Mouse (Mus musculus) layer of hippocampus, postnatal 10 days (tissue): ENCODE data around the gene Spin1. TPM values are rescaled to one million over a fixed set of nuclear protein-coding genes. Genes with fewer than 3 reads are reported as not detected.
"Not testable (repeated sequence)": the region's sequence is repeated elsewhere in the genome, so short reads cannot be mapped to it uniquely, and the experiment has no call there.

Experiments used
- DNase-seq, 2 experiments: peaks; one replicate each; pipeline ENCODE4 v3.0.0; 2021; ENCODE audit warnings: low spot score in 2 of 2
- long read RNA-seq: library from polyadenylated mRNA; stranded (forward); transcript quantifications from one replicate; pipeline ENCODE4 v2.0.0, GENCODE M21; 2023
- total RNA-seq, 2 experiments: library from RNA; stranded (reverse); gene quantifications; 2 replicates each; pipeline ENCODE4 v1.2.3; 2021

The Spin1 gene
- 100 to 1,000 TPM; 180 to 193 TPM for total RNA-seq
- long read RNA-seq, full-length matches to known transcripts = 74 of 120 reads
- long read RNA-seq, partial matches to known transcripts = 3 of 120 reads
- long read RNA-seq, other reads (novel, unspliced or antisense) = 43 of 120 reads

DNA sequence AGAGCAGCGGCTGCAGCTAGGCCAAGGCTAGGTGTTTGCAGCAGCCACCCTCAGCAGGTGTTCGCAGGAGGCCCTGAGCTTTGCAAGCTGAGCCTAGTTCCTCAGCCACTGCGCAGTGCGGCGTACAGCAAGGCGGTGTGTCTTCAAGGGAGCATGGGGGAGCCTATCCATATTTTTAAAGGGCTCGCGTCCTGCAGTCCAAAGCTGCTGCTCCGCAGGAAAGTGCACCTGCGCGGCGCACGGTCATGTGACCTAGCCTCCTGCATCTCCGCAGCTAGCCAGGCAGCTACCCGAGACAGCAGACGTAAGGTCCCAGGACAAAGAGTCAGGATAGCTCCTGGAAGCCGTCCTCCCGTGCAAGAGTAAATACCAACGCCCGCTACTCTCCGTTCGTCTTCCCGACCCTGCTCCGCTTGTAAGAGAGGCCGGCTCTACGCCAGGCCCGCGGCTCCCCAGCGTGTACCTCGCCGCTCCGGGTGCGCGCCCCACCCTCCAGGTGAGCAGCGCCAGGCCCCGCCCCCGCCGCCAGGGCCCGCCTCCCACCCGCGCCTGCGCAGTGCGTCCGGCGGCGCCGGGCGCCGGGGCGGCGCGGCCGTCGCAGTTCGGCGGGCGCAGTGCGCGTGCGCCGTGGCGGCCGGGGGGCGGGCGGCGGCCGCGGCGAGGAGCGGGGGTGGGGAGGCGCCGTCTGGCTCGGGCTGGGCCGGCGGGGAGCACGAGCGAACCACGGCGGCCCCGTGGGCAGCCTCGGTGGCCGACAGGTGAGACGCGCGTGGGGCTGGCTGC lies at the start of gene Spin1:
Gene Spin1, plus strand, starts transcription at position 648 of the 783 bp plus-strand sequence.
- peak; percentile 81 to 89 for DNase-seq

DNA sequence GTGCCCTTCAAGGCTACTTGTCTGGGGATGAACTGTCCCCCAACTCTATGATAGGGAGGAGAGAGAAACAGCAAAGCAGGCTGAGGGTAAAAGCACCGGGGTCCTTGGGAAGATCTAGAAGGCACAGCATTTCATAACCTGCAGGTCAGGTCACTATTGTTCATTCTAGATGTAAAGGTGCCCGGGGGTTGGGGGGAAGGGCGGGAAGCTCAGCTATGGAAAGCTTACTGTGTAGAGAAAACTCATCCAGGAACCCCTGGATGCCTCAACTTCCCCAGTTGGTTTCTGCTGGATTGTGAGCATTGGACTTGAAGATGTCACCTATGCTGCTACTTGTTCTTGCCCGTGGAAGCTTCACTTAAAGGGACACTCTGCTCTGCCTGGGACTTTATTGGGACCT lies 49.7 kb upstream of the Spin1 start:
- DNase-seq = no peak

DNA sequence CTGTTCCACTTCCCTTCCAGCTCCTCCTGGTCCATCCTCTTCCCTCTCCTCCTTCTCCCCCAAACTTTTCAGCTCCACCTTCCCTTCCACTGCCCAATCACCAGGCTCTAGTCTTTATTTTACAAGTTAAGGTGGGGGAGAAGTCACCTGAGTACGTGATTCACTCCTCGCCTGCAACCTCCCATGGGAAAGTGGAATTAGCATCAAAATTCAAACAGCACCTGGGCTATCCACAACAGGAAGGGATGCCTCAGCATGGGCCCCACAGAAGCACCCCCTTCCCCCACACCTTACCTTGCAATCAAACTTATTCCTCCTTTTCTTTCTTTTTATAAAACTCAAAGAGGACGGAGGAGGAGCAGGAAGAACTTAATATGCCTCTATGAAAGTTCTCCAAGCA lies 48.3 kb upstream of the Spin1 start:
- DNase-seq = no peak

GRCm38 (mm10) chr13:51063024-51063423 lies 37.7 kb upstream of the Spin1 start:
- DNase-seq = no peak

DNA sequence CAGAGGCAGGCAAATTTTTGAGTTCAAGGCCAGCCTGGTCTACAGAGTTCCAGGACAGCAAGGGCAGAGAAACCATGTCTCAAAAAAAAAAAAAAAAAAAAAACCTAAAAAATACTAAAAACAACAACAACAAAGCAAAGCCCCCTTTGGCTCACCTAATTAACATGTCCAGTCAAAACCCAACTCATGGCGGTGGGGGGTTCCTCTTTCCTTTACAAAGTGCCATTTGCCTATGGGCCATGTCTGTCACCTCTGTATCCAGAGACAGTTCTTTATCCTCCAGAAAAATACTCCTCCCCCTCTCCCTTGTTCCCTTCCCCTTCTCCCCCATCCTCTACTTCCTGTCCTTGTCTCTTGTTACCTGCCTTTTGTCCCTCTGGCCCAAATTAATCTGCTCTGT lies 37.0 kb upstream of the Spin1 start:
- DNase-seq = no peak

DNA sequence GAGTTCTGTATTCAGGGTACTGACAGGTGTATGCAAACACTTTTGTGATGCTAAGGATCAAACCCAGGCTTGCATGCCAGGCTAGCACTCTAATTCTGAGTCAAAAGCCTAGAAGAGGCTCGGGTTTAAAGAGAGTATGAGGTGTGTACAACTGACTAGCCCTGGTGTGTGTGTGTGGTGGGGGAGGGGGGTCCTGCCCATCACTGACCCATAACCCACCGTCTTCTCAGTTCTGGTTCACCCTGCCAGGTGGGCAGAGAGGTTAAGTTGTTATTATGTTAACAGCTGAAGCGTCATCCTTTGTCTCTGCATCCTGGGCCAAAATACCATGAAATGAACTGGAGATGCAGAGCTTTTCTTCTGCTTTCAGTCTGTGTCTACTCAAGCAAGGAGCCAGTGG lies 36.3 kb upstream of the Spin1 start:
- no peak for DNase-seq

GRCm38 (mm10) chr13:51071063-51071680 lies 29.5 kb upstream of the Spin1 start:
- no peak for DNase-seq

- no peak for DNase-seq
These were observed 28.9 kb upstream of the Spin1 start for GRCm38 (mm10) chr13:51071763-51072276.

GRCm38 (mm10) chr13:51072917-51073843 lies 27.5 kb upstream of the Spin1 start:
- DNase-seq = no peak

- no peak for DNase-seq
These were observed 26.5 kb upstream of the Spin1 start for GRCm38 (mm10) chr13:51074081-51074680.

DNA sequence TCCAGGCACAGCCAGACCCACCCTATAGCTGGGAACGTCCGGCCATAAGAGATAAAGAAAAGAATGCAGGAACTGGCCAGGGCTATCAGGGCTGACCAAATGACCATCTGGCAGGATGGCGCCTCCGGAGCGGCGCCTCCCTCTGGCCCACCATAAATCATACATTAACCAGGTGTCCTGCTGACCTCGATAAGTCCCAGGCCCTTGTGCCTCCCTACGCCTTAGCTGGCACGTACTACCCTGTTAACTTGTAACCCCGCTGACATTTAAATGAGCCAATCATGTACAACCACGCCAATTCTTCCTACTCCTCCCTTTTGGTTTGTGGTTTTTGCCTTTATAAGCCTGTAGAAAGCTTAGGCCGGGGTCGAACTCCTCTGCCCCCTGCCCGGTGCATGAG lies 24.5 kb upstream of the Spin1 start:
- DNase-seq = not testable (repeated sequence)

DNA sequence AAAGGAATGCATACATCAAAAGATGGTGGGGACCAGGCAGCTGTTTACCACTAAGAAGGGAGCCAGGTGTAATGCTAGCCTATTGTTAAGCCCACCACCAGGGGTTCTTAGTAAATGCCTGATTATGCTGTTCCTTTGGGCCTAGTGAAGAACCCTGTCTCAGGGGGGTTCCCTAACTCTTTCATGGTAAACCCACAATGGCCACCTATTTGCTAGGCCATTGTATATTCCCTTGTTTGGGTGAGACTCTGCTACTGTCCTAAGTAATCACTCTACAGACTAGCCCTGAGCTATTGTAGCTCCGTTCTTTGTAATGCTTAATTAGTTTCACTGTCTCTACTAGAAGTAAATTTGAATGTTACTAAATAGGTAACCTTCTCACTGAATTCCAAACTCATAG lies 22.1 kb upstream of the Spin1 start:
- not testable (repeated sequence) for DNase-seq

- no peak for DNase-seq
These were observed 19.9 kb upstream of the Spin1 start for GRCm38 (mm10) chr13:51080801-51081200.

GRCm38 (mm10) chr13:51084241-51084640 lies 16.4 kb upstream of the Spin1 start:
- DNase-seq = no peak

GRCm38 (mm10) chr13:51085941-51086340 lies 14.7 kb upstream of the Spin1 start:
- DNase-seq = no peak

- DNase-seq = no peak
These were observed 13.4 kb upstream of the Spin1 start for GRCm38 (mm10) chr13:51087253-51087652.

DNA sequence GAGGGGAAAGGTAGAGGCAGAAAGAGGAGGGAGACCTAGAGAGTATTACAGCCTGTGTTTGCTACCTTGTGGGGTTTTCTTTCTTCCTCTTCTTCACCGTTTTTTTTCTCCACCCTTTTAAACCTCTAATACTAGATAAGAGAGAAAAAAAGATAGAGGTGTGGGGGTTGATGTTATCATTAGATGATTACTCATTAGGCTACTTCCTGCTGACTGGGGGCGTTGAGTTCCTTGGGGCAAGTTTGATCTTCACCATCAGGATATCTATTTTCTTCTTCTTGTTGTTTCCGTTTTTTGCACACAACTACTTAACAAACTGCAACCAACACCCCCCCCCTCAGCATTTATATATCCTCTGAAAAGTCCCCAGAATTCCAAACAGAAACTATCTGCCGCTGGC lies 12.5 kb upstream of the Spin1 start:
- no peak for DNase-seq

DNA sequence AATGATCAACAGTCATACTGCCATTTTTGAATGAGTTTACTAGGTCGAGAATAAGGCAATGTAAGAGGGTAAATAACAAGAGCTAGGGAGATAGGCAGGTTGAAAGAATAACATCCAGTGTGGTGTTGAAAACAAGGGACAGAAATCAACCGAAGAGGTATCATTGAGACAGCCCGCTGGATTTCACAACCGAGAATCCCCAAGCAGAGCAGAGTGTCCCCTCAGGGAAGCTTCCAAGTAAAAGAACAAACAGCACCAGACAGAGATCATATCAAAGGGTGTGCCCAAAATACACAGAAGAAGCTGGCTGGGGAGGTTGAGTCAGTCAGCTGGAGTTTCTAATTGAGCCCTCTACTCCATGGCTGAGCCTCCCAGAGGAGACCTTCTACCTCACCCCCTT lies 11.6 kb upstream of the Spin1 start:
- DNase-seq = no peak

GRCm38 (mm10) chr13:51090105-51090661 lies 10.5 kb upstream of the Spin1 start:
- no peak for DNase-seq

GRCm38 (mm10) chr13:51093430-51093829 lies 7.2 kb upstream of the Spin1 start:
- DNase-seq = no peak
